In genomic region chr9:110982351-110982750, GRCm38 (mm10) we compare ENCODE assay signal across 36 mouse cellular contexts. TPM values are rescaled to one million over a fixed set of nuclear protein-coding genes. Genes with fewer than 3 reads are reported as not detected.
"Had no signal": no experiment of that assay in that cellular context is flagged by ENCODE, and none has a peak within 500 bp of the region (broad histone marks: within the 10 kb centered on the region; RNA-seq: fewer than 3 reads in every experiment).

No protein-coding gene starts in this region.

- H3K4me2 ChIP-seq: heart, embryonic 12.5 days; hindbrain, embryonic 13.5 days; hindbrain, embryonic 15.5 days; kidney, embryonic 15.5 days; limb, embryonic 13.5 days; limb, embryonic 15.5 days had no signal

- H3K9me3 ChIP-seq: hindbrain, embryonic 13.5 days; hindbrain, embryonic 15.5 days; kidney, embryonic 15.5 days; limb, embryonic 13.5 days; limb, embryonic 15.5 days had no signal

- DNase-seq: forebrain, postnatal 0 days; gastrocnemius, postnatal 14 days; gastrocnemius, postnatal 36 days; heart, adult 2 months; heart, postnatal 10 days; kidney, adult 11 months; kidney, adult 2 months; kidney, adult 9 months; kidney, postnatal 14 days; kidney, postnatal 36 days; layer of hippocampus, adult 9-11 months; layer of hippocampus, postnatal 36 days had no signal

- H3K27me3 ChIP-seq: heart, embryonic 12.5 days; hindbrain, embryonic 13.5 days; hindbrain, embryonic 15.5 days; kidney, embryonic 15.5 days; limb, embryonic 13.5 days; limb, embryonic 15.5 days had no signal

- H3K27ac ChIP-seq: heart, adult 2 months; hindbrain, embryonic 13.5 days; hindbrain, embryonic 15.5 days; hindbrain, postnatal 0 days; kidney, embryonic 15.5 days; kidney, postnatal 0 days; limb, embryonic 13.5 days; limb, embryonic 15.5 days had no signal

- ATAC-seq: forebrain, postnatal 0 days; hindbrain, postnatal 0 days; intestine, embryonic 16.5 days had no signal

- H3K36me3 ChIP-seq: heart, embryonic 12.5 days; hindbrain, embryonic 13.5 days; hindbrain, embryonic 15.5 days; kidney, embryonic 15.5 days; limb, embryonic 13.5 days; limb, embryonic 15.5 days had no signal

- H3K9ac ChIP-seq: forebrain, postnatal 0 days; heart, embryonic 12.5 days; hindbrain, embryonic 13.5 days; hindbrain, embryonic 15.5 days; kidney, embryonic 15.5 days; limb, embryonic 13.5 days; limb, embryonic 15.5 days had no signal

- H3K4me1 ChIP-seq: heart, embryonic 12.5 days; hindbrain, embryonic 13.5 days; hindbrain, embryonic 15.5 days; kidney, embryonic 15.5 days; limb, embryonic 13.5 days; limb, embryonic 15.5 days had no signal

- H3K4me3 ChIP-seq: heart, adult 2 months; heart, embryonic 12.5 days; hindbrain, embryonic 13.5 days; hindbrain, embryonic 15.5 days; kidney, embryonic 15.5 days; limb, embryonic 13.5 days; limb, embryonic 15.5 days had no signal

RNA-seq across cellular contexts. Expression of gene Rtp3, which starts 8.0 kb away (rescaled TPM):
- total RNA-seq: forebrain, postnatal 0 days; hematopoietic stem cell, adult 5-6 weeks had no signal
- polyA plus RNA-seq: forebrain, postnatal 0 days; heart, embryonic 14.5 days; hindbrain, embryonic 11.5 days; hindbrain, embryonic 13.5 days; hindbrain, embryonic 15.5 days; hindbrain, postnatal 0 days; limb, embryonic 11.5 days; limb, embryonic 13.5 days; limb, embryonic 15.5 days had no signal

RNA-seq across cellular contexts. Expression of gene Lrrc2, which starts 31.0 kb away (rescaled TPM):
- polyA plus RNA-seq: limb, embryonic 13.5 days; liver, adult 2 months had no signal

RNA-seq across cellular contexts. Expression of gene Tdgf1, which starts 36.4 kb away (rescaled TPM):
- total RNA-seq: forebrain, postnatal 0 days; gastrocnemius, adult 18-20 months; gastrocnemius, adult 8-10 months; gastrocnemius, postnatal 14 days; gastrocnemius, postnatal 36 days; heart, adult 2 months; heart, postnatal 10 days; heart, postnatal 25 days; hematopoietic stem cell, adult 5-6 weeks; hindbrain, postnatal 0 days; liver, adult 2 months had no signal
- polyA plus RNA-seq: heart, adult 2 months; heart, embryonic 12.5 days; heart, embryonic 14.5 days; heart, embryonic 16.5 days; hindbrain, embryonic 11.5 days; intestine, embryonic 14.5 days; intestine, embryonic 16.5 days; kidney, adult 2 months; kidney, embryonic 15.5 days; kidney, postnatal 0 days; large intestine, adult 2 months; limb, embryonic 11.5 days; liver, adult 2 months had no signal

RNA-seq across cellular contexts. Expression of gene Ltf, which starts 36.7 kb away (rescaled TPM):
- total RNA-seq: gastrocnemius, adult 8-10 months; gastrocnemius, postnatal 36 days; heart, adult 2 months; layer of hippocampus, adult 18-20 months; layer of hippocampus, adult 8-10 months; left cerebral cortex, adult 8-10 months; left cerebral cortex, postnatal 25 days had no signal
- polyA plus RNA-seq: hindbrain, embryonic 11.5 days had no signal
